Mouse (Mus musculus) small intestine, adult 2 months (tissue): Measurements from ENCODE around the gene Chrna9. TPM values are rescaled to one million over a fixed set of nuclear protein-coding genes. Genes with fewer than 3 reads are reported as not detected.

Experiments
- H3K27ac ChIP-seq: fragments of 200-500 bp; 2 replicates; pipeline ENCODE4 v1.5.1; 2012; ENCODE audit warnings: low read depth, low read length, control low read depth, inconsistent platforms; ENCODE audit not compliant: insufficient read depth
- H3K27me3 ChIP-seq: fragments of 200-500 bp; 2 replicates; pipeline ENCODE4 v1.6.1; 2012; ENCODE audit warnings: mild to moderate bottlenecking, moderate library complexity, low read length, inconsistent platforms; ENCODE audit not compliant: control insufficient read depth, insufficient read depth
- H3K36me3 ChIP-seq: fragments of 200-500 bp; 2 replicates; pipeline ENCODE4 v1.6.1; 2012; ENCODE audit warnings: mild to moderate bottlenecking, low read length, control low read depth, inconsistent platforms; ENCODE audit not compliant: control insufficient read depth, insufficient read depth
- H3K4me1 ChIP-seq: fragments of 200-500 bp; 2 replicates; pipeline ENCODE4 v1.6.1; 2012; ENCODE audit warnings: low read length, inconsistent platforms, mixed read lengths; ENCODE audit not compliant: control insufficient read depth, insufficient read depth, insufficient read length
- H3K4me3 ChIP-seq: fragments of 200-500 bp; 2 replicates; pipeline ENCODE4 v1.5.1; 2012; ENCODE audit warnings: low read depth, mild to moderate bottlenecking, control low read depth, inconsistent platforms, low read length, moderate library complexity
- CTCF ChIP-seq: fragments of 200-500 bp; IDR thresholded peaks from 2 replicates; pipeline ENCODE4 v1.5.1; 2012; ENCODE audit warnings: low read depth, mild to moderate bottlenecking, control low read depth, inconsistent platforms, low read length, moderate library complexity, mixed read lengths; ENCODE audit not compliant: insufficient replicate concordance, insufficient read length; ENCODE audit errors: extremely low read depth
- POLR2A ChIP-seq: fragments of 200-500 bp; IDR thresholded peaks from 2 replicates; pipeline ENCODE4 v1.6.1; 2012; ENCODE audit warnings: low read depth, mild to moderate bottlenecking, control low read depth, inconsistent platforms, low read length, moderate library complexity
- WGBS: fragments of 180-500 bp; shearing (Covaris S2); methylation state at CpG from one replicate; pipeline ENCODE4 v1.1.7; 2018; 5-methylcytosine and 5-hydroxymethylcytosine counted together
- polyA plus RNA-seq: library from polyadenylated mRNA; depleted of rRNA; stranded (reverse); fragments of >200 nt; gene quantifications from 2 replicates; pipeline ENCODE4 v1.2.3, GENCODE M21; 2012

Chrna9 gene
- polyA plus RNA-seq, 1 experiment: not detected

DNA sequence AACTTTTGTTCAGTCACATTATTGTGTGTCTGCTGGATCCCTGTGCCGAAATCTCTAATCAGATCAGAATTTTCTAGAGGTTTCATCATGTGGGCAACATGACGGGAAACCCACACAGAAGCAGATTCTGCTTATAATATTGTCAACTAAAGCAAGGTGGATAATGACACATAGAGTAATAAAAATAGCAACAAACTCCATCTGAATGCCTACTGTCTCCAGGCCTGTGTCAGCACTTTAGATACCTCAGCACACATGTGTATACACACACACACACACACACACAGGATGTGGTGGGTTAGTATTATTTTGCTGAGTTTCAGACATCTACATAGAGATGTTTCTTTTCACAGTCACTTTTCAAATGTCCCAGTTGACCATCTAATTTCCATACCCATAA, 37.0 kb upstream of the Chrna9 start:
- Histone ChIP-seq H3K4me1 (no peaks in the 10 kb centered on the region), H3K4me3 (no peak overlapping the region), H3K27ac (no peak overlapping the region), H3K36me3 (no peaks in the 10 kb centered on the region), H3K27me3 (no peaks in the 10 kb centered on the region)
- WGBS: 80% methylated on average over 2 of the region's 2 CpGs
- TF ChIP-seq POLR2A (no peak), CTCF (no peak)

DNA sequence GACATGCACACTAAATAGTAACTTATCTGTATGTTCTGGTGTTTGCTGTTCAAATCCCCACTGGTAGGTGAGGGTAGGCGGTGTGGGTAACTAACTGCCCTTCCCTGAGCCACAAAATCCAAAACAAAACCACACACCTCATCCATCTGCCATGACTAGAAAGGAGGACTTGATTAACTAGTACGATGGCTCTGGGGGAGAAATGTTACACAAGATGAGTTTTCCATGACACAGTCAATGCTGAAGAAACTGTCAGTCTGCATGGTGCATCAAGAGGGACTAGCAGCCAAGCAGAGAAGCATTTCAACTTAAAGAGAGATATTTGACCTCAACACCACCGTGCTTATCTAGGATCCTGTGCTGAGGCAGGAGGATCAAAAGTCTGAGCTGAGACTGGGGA, 36.0 kb upstream of the Chrna9 start:
- Histone ChIP-seq H3K4me1 (no peaks in the 10 kb centered on the region), H3K36me3 (no peaks in the 10 kb centered on the region), H3K27me3 (no peaks in the 10 kb centered on the region), H3K4me3 (no peak overlapping the region), H3K27ac (no peak overlapping the region)
- TF ChIP-seq CTCF: no peak
- TF ChIP-seq POLR2A: no peak
- 77% methylated on average over 3 of the region's 3 CpGs for WGBS

DNA sequence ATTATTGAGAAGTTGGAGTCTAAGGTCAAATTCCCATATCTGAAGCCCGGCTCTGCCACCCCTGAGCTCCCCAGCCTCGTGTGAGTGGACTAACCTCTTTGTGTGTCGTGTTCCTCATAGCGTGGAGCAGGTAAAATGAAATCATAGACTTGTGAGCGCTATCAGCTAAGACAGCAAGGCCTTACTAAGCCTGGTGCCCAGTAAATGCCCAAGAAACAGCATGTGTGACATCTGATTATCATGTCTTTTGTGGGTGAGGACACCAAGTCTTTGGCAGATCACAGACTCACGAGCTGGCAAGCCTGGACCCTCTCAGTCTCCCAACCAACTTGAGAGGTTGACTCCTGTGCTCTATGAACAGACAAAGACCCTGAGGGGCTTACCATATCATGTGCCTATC, 34.6 kb upstream of the Chrna9 start:
- TF ChIP-seq POLR2A (no peak), CTCF (no peak)
- no peak overlapping the region for H3K4me3 ChIP-seq

DNA sequence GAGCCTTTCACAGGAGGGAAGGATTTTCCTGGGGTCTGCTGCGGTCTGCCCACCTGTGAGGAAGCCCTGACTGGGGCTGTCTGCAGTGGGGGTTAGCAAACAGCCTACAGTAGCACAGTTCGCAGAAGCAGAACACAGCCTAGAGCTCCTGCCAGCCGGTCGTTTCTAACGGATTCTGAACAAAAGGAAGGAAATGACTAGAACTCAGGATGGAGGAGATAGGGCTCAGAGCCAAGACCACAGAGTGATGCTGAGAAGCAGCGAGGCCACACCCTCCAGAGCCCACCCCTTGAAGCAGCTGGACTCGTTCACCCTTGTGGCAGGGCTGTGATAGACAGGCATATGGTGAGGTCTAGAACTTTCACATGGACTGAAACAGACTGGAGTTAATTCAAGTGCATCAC, 33.9 kb upstream of the Chrna9 start:
- Histone ChIP-seq H3K4me3 (no peak overlapping the region), H3K4me1 (no peaks in the 10 kb centered on the region), H3K27ac (no peak overlapping the region), H3K36me3 (no peaks in the 10 kb centered on the region), H3K27me3 (no peaks in the 10 kb centered on the region)
- TF ChIP-seq CTCF (no peak), POLR2A (no peak)
- 45% methylated on average over 7 of the region's 7 CpGs for WGBS

More for the DNA sequence above, 34.6 kb upstream of the Chrna9 start:
- Histone ChIP-seq H3K4me1 (no peaks in the 10 kb centered on the region), H3K27ac (no peak overlapping the region), H3K27me3 (no peaks in the 10 kb centered on the region), H3K36me3 (no peaks in the 10 kb centered on the region)
- WGBS: 82% methylated on average over 6 of the region's 6 CpGs

DNA sequence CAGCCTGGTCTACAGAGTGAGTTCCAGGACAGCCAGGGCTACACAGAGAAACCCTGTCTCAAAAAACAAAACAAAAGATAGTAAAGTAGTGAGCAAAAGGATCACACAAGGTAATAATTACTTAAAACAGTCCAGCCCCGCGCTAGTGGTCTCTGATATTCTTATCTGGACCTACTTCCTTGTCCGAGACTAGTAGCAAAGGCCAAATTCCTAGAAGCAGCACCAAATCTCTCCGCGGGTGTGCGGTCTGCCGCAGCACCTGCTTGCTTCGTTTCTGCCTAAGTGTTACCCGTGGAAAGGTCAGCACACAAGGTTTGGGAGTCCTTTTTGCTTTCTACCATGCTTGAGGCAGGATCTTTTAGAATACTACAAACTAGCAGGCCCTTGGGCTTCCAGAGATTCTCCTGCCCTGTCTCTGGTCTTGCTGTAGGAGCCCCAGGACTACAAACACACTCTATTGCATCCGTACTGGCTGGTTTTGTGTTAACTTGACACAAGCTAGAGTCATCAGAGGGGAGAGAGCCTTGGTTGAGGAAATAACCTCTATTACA, 32.8 kb upstream of the Chrna9 start:
- Histone ChIP-seq H3K4me3 (no peak overlapping the region), H3K36me3 (no peaks in the 10 kb centered on the region), H3K27me3 (no peaks in the 10 kb centered on the region), H3K4me1 (no peaks in the 10 kb centered on the region), H3K27ac (no peak overlapping the region)
- TF ChIP-seq CTCF: no peak
- TF ChIP-seq POLR2A: no peak
- 56% methylated on average over 10 of the region's 10 CpGs for WGBS

DNA sequence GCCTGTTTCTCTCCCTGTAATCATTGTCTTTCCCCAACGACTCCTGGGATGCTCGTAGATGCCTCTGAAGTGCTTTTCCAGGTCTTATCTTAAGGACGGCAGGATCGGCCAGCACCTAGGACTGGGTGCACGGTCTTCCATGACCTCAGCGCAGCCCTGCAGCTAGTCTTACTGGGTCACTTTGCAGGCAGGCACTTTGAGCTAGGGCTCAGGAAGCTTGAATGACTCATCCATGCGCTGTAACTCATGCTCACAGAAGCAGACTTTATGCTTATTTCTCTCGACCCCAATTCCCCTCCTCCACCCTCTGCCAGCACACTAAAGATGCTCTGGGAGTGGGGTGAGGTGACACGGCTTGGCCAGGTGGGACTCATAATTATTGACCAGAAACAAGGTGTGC, 31.9 kb upstream of the Chrna9 start:
- H3K27ac ChIP-seq: no peak overlapping the region
- TF ChIP-seq POLR2A: no peak
- no peak for TF ChIP-seq CTCF
- H3K36me3 ChIP-seq: no peaks in the 10 kb centered on the region
- no peaks in the 10 kb centered on the region for H3K4me1 ChIP-seq
- 88% methylated on average over 9 of the region's 9 CpGs for WGBS
- no peaks in the 10 kb centered on the region for H3K27me3 ChIP-seq
- no peak overlapping the region for H3K4me3 ChIP-seq

DNA sequence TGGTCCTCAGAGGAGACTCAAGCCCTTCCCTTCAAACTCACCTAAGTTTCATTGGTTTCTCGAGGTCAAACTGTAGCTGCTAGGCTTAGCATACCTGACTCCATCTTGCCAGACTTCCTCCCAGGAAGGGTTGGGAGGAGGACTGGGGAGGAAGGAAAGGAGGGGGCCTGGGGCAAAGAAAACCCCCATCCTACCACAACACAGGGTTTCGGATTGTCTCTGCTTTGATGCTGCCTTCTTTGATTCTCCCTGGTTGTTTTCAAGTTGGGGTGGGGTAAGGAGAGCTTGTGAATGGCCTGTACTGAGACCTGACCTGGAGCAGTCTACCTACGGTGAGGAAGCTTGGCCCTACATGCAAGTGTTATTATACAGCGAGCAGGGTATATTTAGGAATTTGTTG, 30.2 kb upstream of the Chrna9 start:
- H3K4me1 ChIP-seq: no peaks in the 10 kb centered on the region
- 94% methylated on average over 4 of the region's 4 CpGs for WGBS
- H3K4me3 ChIP-seq: no peak overlapping the region
- no peaks in the 10 kb centered on the region for H3K27me3 ChIP-seq
- TF ChIP-seq POLR2A (no peak), CTCF (no peak)
- no peaks in the 10 kb centered on the region for H3K36me3 ChIP-seq
- H3K27ac ChIP-seq: no peak overlapping the region
